Comparison of ENCODE assay signal across 23 mouse cellular contexts in the genomic region with DNA sequence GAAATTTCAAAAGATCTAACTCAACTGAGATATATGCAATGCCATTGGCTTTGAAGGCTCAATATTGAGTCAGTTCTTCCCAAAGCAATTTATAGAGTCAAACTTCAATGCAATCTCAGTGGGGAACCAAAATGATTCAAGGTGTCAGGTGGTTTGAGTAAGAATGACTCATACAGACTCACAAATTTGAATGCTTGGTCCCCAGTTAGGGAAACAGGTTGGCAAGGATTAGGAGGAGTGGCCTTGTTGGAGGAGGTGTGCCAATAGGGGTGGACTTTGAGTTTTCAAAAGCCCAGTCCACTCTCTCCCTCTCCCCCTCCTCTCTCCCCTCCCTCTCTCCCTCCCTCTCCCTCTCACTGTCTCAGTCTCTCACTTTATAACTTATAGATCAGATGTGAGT. TPM values are rescaled to one million over a fixed set of nuclear protein-coding genes. Genes with fewer than 3 reads are reported as not detected.
A peak's percentile ranks its signal among the peaks of the same experiment; 100 is the strongest.
DNase-seq lines count a peak whose midpoint lies in the region; ATAC-seq and TF ChIP-seq lines count a peak whose summit lies in the region.
"Had no signal": no experiment of that assay in that cellular context is flagged by ENCODE, and none has a peak within 500 bp of the region (broad histone marks: within the 10 kb centered on the region; RNA-seq: fewer than 3 reads in every experiment).

No protein-coding gene starts in this region.

- CTCF ChIA-PET in Patski (lab: Charles Lee): no interaction called here

- POLR2A ChIA-PET in Patski (lab: Charles Lee): no interaction called here

- ATAC-seq in Patski: no peak
- ATAC-seq: forebrain, embryonic 15.5 days; intestine, embryonic 16.5 days had no signal

- H3K4me3 ChIP-seq in kidney, adult 2 months (ENCODE audit: insufficient read depth, low read depth, low read length): no peak overlapping the region
- H3K4me3 ChIP-seq: embryonic facial prominence, embryonic 15.5 days; erythroblast, embryonic 14.5 days; forebrain, embryonic 15.5 days; heart, embryonic 15.5 days had no signal

- DNase-seq in heart, adult 11 months: peak; percentile 24
- no peak for DNase-seq in heart, adult 9 months (ENCODE audit: low spot score in 2 of 2)
- DNase-seq in 416B (ENCODE audit: low read depth) (peak; percentile 35), Patski (ENCODE audit: low read depth, low spot score) (peak; percentile 10)
- DNase-seq in urinary bladder, postnatal 4 days (ENCODE audit: low spot score in 2 of 2): no peak
- no peak for DNase-seq in adrenal gland, postnatal 36 days
- DNase-seq in kidney, adult 2 months: no peak
- DNase-seq: adrenal gland, adult 2 months; adrenal gland, postnatal 25 days; cerebellum, adult 2 months; cerebellum, postnatal 10 days; embryo, embryonic 11 days; gastrocnemius, postnatal 36 days; heart, adult 18-20 months; heart, postnatal 14 days; kidney, adult 9 months had no signal

- H3K4me1 ChIP-seq in kidney, adult 2 months (ENCODE audit: control insufficient read depth, insufficient read depth, low read length): no peaks in the 10 kb centered on the region
- H3K4me1 ChIP-seq: embryonic facial prominence, embryonic 15.5 days; forebrain, embryonic 15.5 days; heart, embryonic 15.5 days had no signal

- in situ Hi-C loops in Patski (cut with MboI; ENCODE audit: low pct_unique_long_range_greater_than_20kb): no loop called here

- no peak for TF ChIP-seq CTCF in Patski (IDR thresholded peaks at IDR 0.05)
- no peak for TF ChIP-seq CTCF in kidney, adult 2 months (conservative IDR thresholded peaks at IDR 0.05; ENCODE audit: insufficient read depth, insufficient read length, low read depth, low read length)

- H3K27ac ChIP-seq in kidney, adult 2 months (ENCODE audit: insufficient read depth, low read depth, low read length): no peak overlapping the region
- H3K27ac ChIP-seq: embryonic facial prominence, embryonic 15.5 days; forebrain, embryonic 15.5 days; heart, embryonic 15.5 days; hindbrain, embryonic 14.5 days had no signal

- H3K27me3 ChIP-seq in Patski: no peaks in the 10 kb centered on the region
- no peaks in the 10 kb centered on the region; the same call in 1 of the 2 replicates for H3K27me3 ChIP-seq in kidney, adult 2 months (replicated peaks; ENCODE audit: control insufficient read depth, insufficient read depth, low read length)
- H3K27me3 ChIP-seq: embryonic facial prominence, embryonic 15.5 days; forebrain, embryonic 15.5 days; heart, embryonic 15.5 days had no signal

- H3K36me3 ChIP-seq in kidney, adult 2 months (ENCODE audit: control insufficient read depth, insufficient read depth, low read length): no peaks in the 10 kb centered on the region
- H3K36me3 ChIP-seq: embryonic facial prominence, embryonic 15.5 days; forebrain, embryonic 15.5 days; G1E; heart, embryonic 15.5 days had no signal

- no peak for TF ChIP-seq POLR2A in kidney, adult 2 months (IDR thresholded peaks at IDR 0.05; ENCODE audit: low read depth, low read length)

RNA-seq across cellular contexts. Expression of gene Smad1, which starts 52.8 kb away (rescaled TPM):
- polyA plus RNA-seq in Patski (2021): 31.5 TPM
- total RNA-seq in adrenal gland, postnatal 36 days (2021): 10 to 100 TPM; 26.6 to 27.8 TPM
- polyA plus RNA-seq in kidney, adult 2 months (2012; rRNA removed): 20.8 and 21.7 TPM in 2 replicates

Comparison
In these comparisons a context has a peak if more than half of its experiments do, and no peak if none do; other contexts are left out.
1. DNase-seq: peak in heart, adult 11 months (single experiment), 416B (single experiment) and Patski (single experiment); none in heart, adult 9 months (0 of 2), urinary bladder, postnatal 4 days (0 of 2), adrenal gland, postnatal 36 days (0 of 2) and kidney, adult 2 months (single experiment).